Comparison of ENCODE assay signal across 20 mouse cellular contexts in the genomic region with DNA sequence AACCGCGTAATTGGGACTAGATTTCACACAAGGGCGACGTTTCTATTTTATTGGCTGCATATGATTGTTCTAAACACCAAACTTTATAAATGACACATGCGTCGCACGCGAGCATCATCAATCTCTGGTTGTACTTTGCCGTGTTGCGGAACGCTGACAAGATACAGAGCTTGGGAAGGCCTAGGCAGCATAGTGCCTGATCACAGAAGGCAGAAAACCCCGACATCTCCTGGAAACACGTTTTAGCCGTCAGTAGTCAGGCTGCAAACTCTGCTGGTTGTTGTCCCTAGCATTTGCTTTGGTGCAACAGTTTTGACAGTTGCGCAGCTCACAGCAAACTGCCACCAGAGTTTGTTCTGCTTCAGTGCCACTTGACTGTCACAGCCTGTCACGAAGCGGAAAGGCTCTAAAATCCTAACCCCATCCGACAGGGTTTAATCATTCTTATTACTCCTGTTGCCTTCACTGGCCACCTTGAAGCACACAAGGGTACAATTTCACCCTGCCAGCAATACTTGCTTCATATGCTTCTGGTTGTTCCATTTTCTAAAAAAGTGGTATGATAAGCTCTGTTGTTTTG.
DNase-seq lines count a peak whose midpoint lies in the region; ATAC-seq lines count a peak whose summit lies in the region.
"Had no signal": no experiment of that assay in that cellular context is flagged by ENCODE, and none has a peak within 500 bp of the region (broad histone marks: within the 10 kb centered on the region; RNA-seq: fewer than 3 reads in every experiment).

No protein-coding gene starts in this region.

- no peaks in the 10 kb centered on the region for H3K9me3 ChIP-seq in forebrain, embryonic 14.5 days (replicated peaks; ENCODE audit: control insufficient read depth, low read length)
- H3K9me3 ChIP-seq in forebrain, embryonic 13.5 days (replicated peaks) = no peaks in the 10 kb centered on the region
- no peaks in the 10 kb centered on the region for H3K9me3 ChIP-seq in kidney, embryonic 15.5 days (replicated peaks)
- no peaks in the 10 kb centered on the region for H3K9me3 ChIP-seq in midbrain, embryonic 14.5 days (ENCODE audit: control insufficient read depth, low read length)
- no peaks in the 10 kb centered on the region for H3K9me3 ChIP-seq in midbrain, embryonic 13.5 days
- H3K9me3 ChIP-seq: embryonic facial prominence, embryonic 10.5 days; heart, embryonic 12.5 days; hindbrain, embryonic 10.5 days; hindbrain, embryonic 15.5 days had no signal

- H3K36me3 ChIP-seq in forebrain, embryonic 14.5 days (ENCODE audit: control insufficient read depth, insufficient read depth, low read length) = no peaks in the 10 kb centered on the region
- H3K36me3 ChIP-seq in forebrain, embryonic 13.5 days (ENCODE audit: poor library complexity, severe bottlenecking) = no peaks in the 10 kb centered on the region
- H3K36me3 ChIP-seq in kidney, embryonic 15.5 days = no peaks in the 10 kb centered on the region
- no peaks in the 10 kb centered on the region for H3K36me3 ChIP-seq in midbrain, embryonic 14.5 days (ENCODE audit: control insufficient read depth, insufficient read depth, low read length)
- no peaks in the 10 kb centered on the region for H3K36me3 ChIP-seq in midbrain, embryonic 13.5 days
- H3K36me3 ChIP-seq: embryonic facial prominence, embryonic 10.5 days; heart, embryonic 12.5 days; hindbrain, embryonic 10.5 days; hindbrain, embryonic 15.5 days had no signal

- 84% methylated on average over 18 of the region's 18 CpGs for WGBS in forebrain, embryonic 14.5 days
- 82% methylated on average over 18 of the region's 18 CpGs for WGBS in forebrain, embryonic 13.5 days
- 28% methylated on average over 18 of the region's 18 CpGs for WGBS in kidney, embryonic 15.5 days
- 59% methylated on average over 18 of the region's 18 CpGs for WGBS in midbrain, embryonic 14.5 days
- 67% methylated on average over 18 of the region's 18 CpGs for WGBS in midbrain, embryonic 13.5 days

- DNase-seq in forebrain, embryonic 14.5 days (ENCODE audit: low spot score) = peak; percentile 16
- no peak for DNase-seq in kidney, postnatal 25 days
- DNase-seq in midbrain, embryonic 14.5 days = peak; percentile 11
- no peak for DNase-seq in Muller cell, postnatal 12 days (ENCODE audit: inconsistent ontology term)
- DNase-seq: adrenal gland, adult 8-10 months; adrenal gland, postnatal 36 days; cerebellum, adult 11-12 months; cerebellum, adult 9-11 months; gastrocnemius, adult 2 months; gastrocnemius, postnatal 25 days had no signal

- H3K4me2 ChIP-seq in forebrain, embryonic 14.5 days (ENCODE audit: low read length) = no peak overlapping the region
- no peak overlapping the region for H3K4me2 ChIP-seq in forebrain, embryonic 13.5 days
- peak overlapping the region; percentile 39 for H3K4me2 ChIP-seq in kidney, embryonic 15.5 days
- H3K4me2 ChIP-seq in midbrain, embryonic 14.5 days (ENCODE audit: low read length) = no peak overlapping the region
- H3K4me2 ChIP-seq in midbrain, embryonic 13.5 days (replicated peaks) = no peak overlapping the region
- H3K4me2 ChIP-seq: heart, embryonic 12.5 days; hindbrain, embryonic 15.5 days had no signal

- H3K27ac ChIP-seq in forebrain, embryonic 14.5 days (ENCODE audit: low read depth, low read length) = no peak overlapping the region
- H3K27ac ChIP-seq in forebrain, embryonic 13.5 days = no peak overlapping the region
- no peak overlapping the region for H3K27ac ChIP-seq in kidney, embryonic 15.5 days
- H3K27ac ChIP-seq in midbrain, embryonic 14.5 days (replicated peaks; ENCODE audit: low read depth, low read length) = no peak overlapping the region
- H3K27ac ChIP-seq in midbrain, embryonic 13.5 days = no peak overlapping the region
- H3K27ac ChIP-seq: embryonic facial prominence, embryonic 10.5 days; gastrocnemius, adult 2 months; hindbrain, embryonic 10.5 days; hindbrain, embryonic 15.5 days had no signal

- no peak for ATAC-seq in forebrain, embryonic 14.5 days
- no peak for ATAC-seq in forebrain, embryonic 13.5 days
- ATAC-seq in kidney, embryonic 15.5 days (replicated peaks; ENCODE audit: low FRiP score) = no peak
- ATAC-seq in midbrain, embryonic 14.5 days (ENCODE audit: low FRiP score, low TSS enrichment) = no peak
- ATAC-seq in midbrain, embryonic 13.5 days = no peak
- ATAC-seq: forebrain, embryonic 16.5 days; inflammation-experienced regulatory T-cells, adult 6 months; intestine, postnatal 0 days had no signal

- H3K9ac ChIP-seq in forebrain, embryonic 14.5 days (ENCODE audit: low read length) = no peak overlapping the region
- no peak overlapping the region for H3K9ac ChIP-seq in forebrain, embryonic 13.5 days
- H3K9ac ChIP-seq in kidney, embryonic 15.5 days = no peak overlapping the region
- H3K9ac ChIP-seq in midbrain, embryonic 14.5 days (replicated peaks; ENCODE audit: low read length) = no peak overlapping the region
- H3K9ac ChIP-seq in midbrain, embryonic 13.5 days (replicated peaks) = no peak overlapping the region
- H3K9ac ChIP-seq: heart, embryonic 12.5 days; hindbrain, embryonic 15.5 days had no signal

- no peak overlapping the region for H3K4me3 ChIP-seq in forebrain, embryonic 14.5 days (ENCODE audit: low read depth, low read length)
- no peak overlapping the region for H3K4me3 ChIP-seq in forebrain, embryonic 13.5 days
- H3K4me3 ChIP-seq in kidney, embryonic 15.5 days (replicated peaks) = peak overlapping the region; percentile 12
- no peak overlapping the region for H3K4me3 ChIP-seq in midbrain, embryonic 14.5 days (replicated peaks; ENCODE audit: low read depth, low read length)
- no peak overlapping the region for H3K4me3 ChIP-seq in midbrain, embryonic 13.5 days (replicated peaks)
- H3K4me3 ChIP-seq: embryonic facial prominence, embryonic 10.5 days; gastrocnemius, adult 2 months; heart, embryonic 12.5 days; hindbrain, embryonic 10.5 days; hindbrain, embryonic 15.5 days had no signal

- no peaks in the 10 kb centered on the region for H3K27me3 ChIP-seq in forebrain, embryonic 14.5 days (replicated peaks; ENCODE audit: control insufficient read depth, insufficient read depth, low read length)
- H3K27me3 ChIP-seq in forebrain, embryonic 13.5 days = no peaks in the 10 kb centered on the region
- H3K27me3 ChIP-seq in kidney, embryonic 15.5 days = peaks cover 3% of the 10 kb centered on the region
- H3K27me3 ChIP-seq in midbrain, embryonic 14.5 days (ENCODE audit: control insufficient read depth, insufficient read depth, low read length) = no peaks in the 10 kb centered on the region
- H3K27me3 ChIP-seq in midbrain, embryonic 13.5 days = 0 out of 2 replicates have a peak, but pooled peaks cover 3% of the 10 kb centered on the region
- H3K27me3 ChIP-seq: heart, embryonic 12.5 days; hindbrain, embryonic 15.5 days had no signal

- H3K4me1 ChIP-seq in forebrain, embryonic 14.5 days (ENCODE audit: control insufficient read depth, insufficient read depth, low read length) = no peaks in the 10 kb centered on the region
- H3K4me1 ChIP-seq in forebrain, embryonic 13.5 days = no peaks in the 10 kb centered on the region
- no peaks in the 10 kb centered on the region for H3K4me1 ChIP-seq in kidney, embryonic 15.5 days
- H3K4me1 ChIP-seq in midbrain, embryonic 14.5 days (ENCODE audit: control insufficient read depth, insufficient read depth, low read length) = no peaks in the 10 kb centered on the region
- H3K4me1 ChIP-seq in midbrain, embryonic 13.5 days (replicated peaks) = no peaks in the 10 kb centered on the region
- H3K4me1 ChIP-seq: heart, embryonic 12.5 days; hindbrain, embryonic 15.5 days had no signal

Comparison
In these comparisons a context has a peak if more than half of its experiments do, and no peak if none do; other contexts are left out.
1. DNase-seq: peak in forebrain, embryonic 14.5 days (single experiment) and midbrain, embryonic 14.5 days (single experiment); none in kidney, postnatal 25 days (0 of 2) and Muller cell, postnatal 12 days (single experiment).